Mouse (Mus musculus): Measurements from ENCODE around the gene Diexf.

Gene Diexf

GRCm38 (mm10) chr1:193086842-193087476, 43.1 kb downstream of the Diexf start:
- DNase-seq (ENCODE audit: low spot score in 2 of 2) = no peak

GRCm38 (mm10) chr1:193086111-193086841, 43.8 kb downstream of the Diexf start:
- DNase-seq (ENCODE audit: low spot score in 2 of 2) = no peak

DNA sequence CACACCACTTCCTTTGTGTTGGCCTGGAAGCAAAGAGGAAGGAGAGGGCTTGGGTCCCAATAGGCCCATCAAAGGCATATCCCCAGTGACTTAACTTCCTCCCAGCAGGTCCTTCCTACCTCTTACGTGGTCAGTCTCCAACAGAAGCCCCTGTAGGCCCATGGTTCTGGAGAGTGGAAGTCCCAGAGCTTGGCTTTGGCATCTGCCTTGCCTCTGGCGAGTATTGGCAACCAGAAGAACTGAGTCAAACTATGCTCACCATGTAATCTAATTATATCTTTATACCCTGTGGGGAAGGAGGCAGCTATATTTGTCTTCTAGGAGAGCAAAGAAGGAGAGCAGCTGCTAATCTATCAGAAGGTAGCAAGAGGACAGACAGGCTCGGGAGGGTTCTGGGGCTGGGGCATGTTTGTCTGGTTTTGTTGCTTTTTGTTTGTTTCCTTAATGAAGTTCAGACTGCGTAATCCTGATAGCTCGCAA, 44.5 kb downstream of the Diexf start:
- no peak for DNase-seq (ENCODE audit: low spot score in 2 of 2)

GRCm38 (mm10) chr1:193084016-193084415, 46.1 kb downstream of the Diexf start:
- DNase-seq (ENCODE audit: low spot score in 2 of 2) = no peak

GRCm38 (mm10) chr1:193083051-193083450, 47.0 kb downstream of the Diexf start:
- no peak for DNase-seq (ENCODE audit: low spot score in 2 of 2)

DNA sequence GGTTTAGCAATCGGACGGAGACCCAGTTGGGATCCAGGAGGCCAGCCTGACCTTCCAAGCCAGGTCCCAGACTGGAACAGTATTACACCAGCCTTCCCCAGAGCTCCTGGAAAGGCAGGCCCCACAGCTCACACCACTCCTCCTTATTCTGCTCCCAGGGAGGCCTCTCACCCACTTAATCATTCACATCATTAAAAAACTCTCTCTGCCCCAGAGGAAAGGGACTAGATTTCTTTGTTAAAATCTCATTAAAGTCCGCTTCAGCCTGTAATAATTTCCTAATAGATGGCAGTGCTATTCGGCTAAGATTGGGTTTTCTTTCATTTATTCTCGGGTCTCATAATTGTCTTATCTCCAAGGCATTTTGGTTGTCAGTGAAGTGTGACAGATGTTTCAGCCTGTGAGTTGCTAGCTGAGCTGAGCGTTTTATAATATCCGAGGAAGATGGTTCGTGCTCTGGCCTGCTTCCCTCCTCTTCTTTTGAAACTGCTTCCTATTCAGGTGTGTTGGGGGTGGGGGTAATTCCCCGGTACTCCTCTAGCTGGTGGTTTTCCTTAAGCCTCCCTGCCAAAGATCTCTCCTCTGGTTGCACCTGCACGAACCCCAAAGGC, 47.7 kb downstream of the Diexf start:
- peak in 1 of 2 experiments; percentile 32 for DNase-seq (ENCODE audit: low spot score in 2 of 2)

- no peak for DNase-seq (ENCODE audit: low spot score in 2 of 2)
Observed at GRCm38 (mm10) chr1:193062618-193063017, 67.5 kb downstream of the Diexf start.

- DNase-seq (ENCODE audit: low spot score in 2 of 2) = no peak
Observed at GRCm38 (mm10) chr1:193060167-193060566, 69.9 kb downstream of the Diexf start.

DNA sequence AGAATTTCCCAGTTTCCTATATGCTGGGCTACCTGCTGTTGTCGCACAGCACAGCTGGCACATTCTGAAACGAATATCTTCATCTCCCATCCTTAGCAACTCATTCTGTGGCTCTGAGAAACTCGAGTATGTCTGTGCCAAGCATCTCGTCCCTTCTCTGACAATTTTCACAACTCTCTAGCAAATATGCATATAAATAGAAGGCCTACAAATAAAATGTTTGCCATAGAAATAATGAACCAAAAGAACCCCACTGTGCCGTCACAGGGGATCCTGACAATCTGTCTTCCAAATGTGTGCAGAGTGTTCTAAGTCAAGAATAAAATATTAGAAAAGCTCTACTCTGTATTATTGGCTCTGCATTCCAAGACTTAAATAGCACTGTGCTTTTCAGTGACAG, 70.5 kb downstream of the Diexf start:
- DNase-seq (ENCODE audit: low spot score in 2 of 2) = no peak

- DNase-seq (ENCODE audit: low spot score in 2 of 2) = no peak
Observed at GRCm38 (mm10) chr1:193054401-193054800, 75.7 kb downstream of the Diexf start.

DNA sequence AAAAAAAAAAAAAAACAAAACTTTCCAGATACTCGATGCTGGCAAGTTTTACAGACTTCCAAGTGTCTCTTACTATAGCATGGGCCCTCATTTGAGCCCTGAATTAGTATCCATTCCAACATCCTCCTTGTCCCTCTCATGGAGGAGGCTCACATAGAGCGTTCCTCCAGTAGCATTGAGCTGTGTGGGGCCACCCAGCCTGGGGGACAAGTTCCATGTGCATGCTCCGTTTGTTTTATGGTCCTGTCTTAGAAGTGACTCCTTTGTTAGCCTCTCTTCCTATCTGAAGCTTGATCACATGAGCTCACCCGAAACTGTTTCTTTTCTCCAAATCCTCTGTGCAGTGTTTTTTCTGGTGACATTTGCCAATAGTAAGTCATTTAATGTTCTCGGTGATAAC, 77.0 kb downstream of the Diexf start:
- no peak for DNase-seq (ENCODE audit: low spot score in 2 of 2)

DNA sequence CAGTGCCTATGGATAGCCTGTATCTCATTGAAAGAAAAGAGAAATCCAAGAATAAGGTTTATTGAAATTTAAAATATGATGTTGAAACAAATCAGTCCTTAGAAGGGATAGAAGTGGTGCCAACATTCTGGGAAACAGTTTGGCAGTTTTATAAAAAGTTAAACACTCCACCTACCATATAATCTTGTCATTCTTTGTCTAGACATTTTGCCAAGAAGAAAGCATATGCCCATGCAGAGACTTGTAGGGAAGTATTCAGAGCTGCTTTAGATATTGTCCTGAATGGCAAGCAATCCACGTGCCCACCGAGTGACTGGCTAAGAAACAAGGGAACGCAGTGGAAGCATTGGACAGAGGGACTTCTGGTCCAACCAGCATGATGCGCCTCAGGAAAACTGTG, 82.5 kb downstream of the Diexf start:
- DNase-seq (ENCODE audit: low spot score in 2 of 2) = no peak

DNA sequence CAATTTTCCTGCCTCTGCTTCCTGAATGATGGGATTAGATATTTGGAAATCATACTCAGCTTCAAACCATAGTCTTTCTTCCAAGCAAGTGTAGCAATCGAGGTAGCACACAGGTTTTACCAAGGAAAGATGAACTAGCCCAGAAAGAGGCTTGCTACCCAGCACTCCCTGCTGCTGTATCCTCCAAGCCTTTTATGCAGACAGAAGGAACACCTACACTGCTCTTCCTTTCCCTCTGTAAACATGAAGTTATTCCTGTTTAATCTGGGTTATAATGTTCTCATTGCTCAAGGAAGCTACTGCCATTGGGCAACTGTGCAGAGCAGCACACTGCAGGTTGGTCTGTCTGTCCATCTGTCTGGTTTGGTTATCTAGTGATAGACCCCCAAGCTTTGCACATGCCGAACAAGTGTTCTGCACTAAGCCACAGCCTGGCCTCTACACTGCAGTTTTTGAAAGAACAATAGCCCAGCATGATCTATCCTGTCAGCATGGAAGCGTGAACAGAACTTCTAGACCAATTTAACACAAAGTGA, 87.2 kb downstream of the Diexf start:
- DNase-seq (ENCODE audit: low spot score in 2 of 2) = no peak

Measured in urinary bladder, postnatal 36 days (tissue).